Mouse (Mus musculus) monocyte, adult 2 months (primary cell): ENCODE data around the gene Ino80e.

Experiments
- DNase-seq, 2 experiments: peaks; one replicate each; pipeline ENCODE4 v3.0.0; 2022; ENCODE audit warnings: low spot score in 2 of 2, low read depth in 1 of 2

Ino80e gene

GRCm38 (mm10) chr7:126856741-126857420 is 5.3 kb downstream of the Ino80e start:
- no peak for DNase-seq

- no peak for DNase-seq
These were observed 6.5 kb downstream of the Ino80e start for GRCm38 (mm10) chr7:126855641-126856040.

GRCm38 (mm10) chr7:126853454-126853853 is 8.7 kb downstream of the Ino80e start:
- DNase-seq, result no peak

GRCm38 (mm10) chr7:126851192-126851591 is 11.0 kb downstream of the Ino80e start:
- DNase-seq, result no peak

GRCm38 (mm10) chr7:126850161-126850560 is 12.0 kb downstream of the Ino80e start:
- DNase-seq, result no peak

GRCm38 (mm10) chr7:126848794-126849193 is 13.4 kb downstream of the Ino80e start:
- DNase-seq, result no peak

- DNase-seq, result no peak
These were observed 14.5 kb downstream of the Ino80e start for GRCm38 (mm10) chr7:126847421-126848398.

- DNase-seq, result no peak
These were observed 15.1 kb downstream of the Ino80e start, which contains the start of gene Doc2a for GRCm38 (mm10) chr7:126847116-126847420. TSS of gene Doc2a (plus strand) at chr7:126847416.

- DNase-seq, result no peak
These were observed 16.7 kb downstream of the Ino80e start for GRCm38 (mm10) chr7:126845516-126845915.

- no peak for DNase-seq
These were observed 18.9 kb downstream of the Ino80e start for GRCm38 (mm10) chr7:126843276-126843675.

GRCm38 (mm10) chr7:126833294-126833693 is 28.9 kb downstream of the Ino80e start:
- DNase-seq, result no peak

- DNase-seq, result peak; percentile 35 to 55
These were observed 30.1 kb downstream of the Ino80e start for GRCm38 (mm10) chr7:126832036-126832598.

- no peak for DNase-seq
These were observed 30.6 kb downstream of the Ino80e start, which contains the start of gene 4930451I11Rik for GRCm38 (mm10) chr7:126831539-126831938. TSS of gene 4930451I11Rik (minus strand) at chr7:126831639.

GRCm38 (mm10) chr7:126825952-126826351 is 36.2 kb downstream of the Ino80e start:
- DNase-seq, result no peak

GRCm38 (mm10) chr7:126825403-126825802 is 36.8 kb downstream of the Ino80e start:
- no peak for DNase-seq

GRCm38 (mm10) chr7:126823940-126824339 is 38.2 kb downstream of the Ino80e start:
- DNase-seq, result no peak

GRCm38 (mm10) chr7:126823202-126823711 is 38.9 kb downstream of the Ino80e start:
- no peak for DNase-seq

- DNase-seq, result no peak
These were observed 39.4 kb downstream of the Ino80e start for GRCm38 (mm10) chr7:126822741-126823140.

GRCm38 (mm10) chr7:126821835-126822511 is 40.2 kb downstream of the Ino80e start:
- DNase-seq, result peak; percentile 33 to 69

GRCm38 (mm10) chr7:126818818-126819217 is 43.4 kb downstream of the Ino80e start:
- DNase-seq, result no peak

GRCm38 (mm10) chr7:126817595-126817994 is 44.6 kb downstream of the Ino80e start:
- DNase-seq, result no peak
